Mouse (Mus musculus) spleen, adult 2 months (tissue): ENCODE results near the gene Stat5a. TPM values are rescaled to one million over a fixed set of nuclear protein-coding genes. Genes with fewer than 3 reads are reported as not detected.

Experiments
- DNase-seq, 2 experiments: peaks; one replicate each; pipeline versions ENCODE4 v3.0.0 to v3.0.0-alpha.2; 2012 to 2021; ENCODE audit warnings: low spot score in 2 of 2, low read depth in 1 of 2
- H3K27ac ChIP-seq: fragments of 200-500 bp; 2 replicates; pipeline ENCODE4 v1.5.1; 2012; ENCODE audit warnings: low read length, inconsistent platforms; ENCODE audit not compliant: insufficient read depth
- H3K27me3 ChIP-seq: fragments of 200-500 bp; 2 replicates; pipeline ENCODE4 v1.6.1; 2012; ENCODE audit warnings: mild to moderate bottlenecking, moderate library complexity, low read length, inconsistent platforms; ENCODE audit not compliant: control insufficient read depth, insufficient read depth
- H3K36me3 ChIP-seq: fragments of 200-500 bp; 2 replicates; pipeline ENCODE4 v1.6.1; 2012; ENCODE audit warnings: mild to moderate bottlenecking, low read length, inconsistent platforms; ENCODE audit not compliant: control insufficient read depth, insufficient read depth
- H3K4me1 ChIP-seq: fragments of 200-500 bp; 2 replicates; pipeline ENCODE4 v1.6.1; 2011; ENCODE audit warnings: inconsistent platforms; ENCODE audit not compliant: control insufficient read depth, insufficient read depth, insufficient read length
- H3K4me3 ChIP-seq: fragments of 200-500 bp; 2 replicates; pipeline ENCODE4 v1.5.1; 2011; ENCODE audit warnings: mild to moderate bottlenecking, inconsistent platforms; ENCODE audit not compliant: insufficient read depth, insufficient read length; ENCODE audit errors: extremely low read depth
- CTCF ChIP-seq: fragments of 200-500 bp; IDR thresholded peaks from 2 replicates; pipeline ENCODE4 v1.5.1; 2011; ENCODE audit warnings: mild to moderate bottlenecking, inconsistent platforms; ENCODE audit not compliant: insufficient read depth, insufficient read length, insufficient replicate concordance; ENCODE audit errors: extremely low read depth
- POLR2A ChIP-seq: fragments of 200-500 bp; IDR thresholded peaks from 2 replicates; pipeline ENCODE4 v1.6.1; 2011; ENCODE audit warnings: low read depth, low read length, inconsistent platforms
- WGBS: fragments of 180-500 bp; shearing (Covaris S2); methylation state at CpG from one replicate; pipeline ENCODE4 v1.1.7; 2018; 5-methylcytosine and 5-hydroxymethylcytosine counted together
- polyA plus RNA-seq: library from polyadenylated mRNA; depleted of rRNA; stranded (reverse); fragments of >200 nt; gene quantifications from 2 replicates; pipeline ENCODE4 v1.2.3, GENCODE M21; 2012

The Stat5a gene
- polyA plus RNA-seq, 1 experiment = 24.7 TPM

- TF ChIP-seq POLR2A = no peak
- no peak for TF ChIP-seq CTCF
- no peak overlapping the region for H3K27ac ChIP-seq
- H3K36me3 ChIP-seq = no peaks in the 10 kb centered on the region
- H3K4me1 ChIP-seq = peaks cover 23% of the 10 kb centered on the region
- H3K4me3 ChIP-seq = no peak overlapping the region
- H3K27me3 ChIP-seq = no peaks in the 10 kb centered on the region
- 74% methylated on average over 15 of the region's 15 CpGs for WGBS
- no peak for DNase-seq
Measured at GRCm38 (mm10) chr11:100818359-100819012, 40.7 kb upstream of the Stat5a start.

- Histone ChIP-seq H3K27ac (no peak overlapping the region), H3K4me1 (peaks cover 27% of the 10 kb centered on the region), H3K36me3 (no peaks in the 10 kb centered on the region), H3K4me3 (no peak overlapping the region), H3K27me3 (no peaks in the 10 kb centered on the region)
- no peak for DNase-seq
- TF ChIP-seq POLR2A (no peak), CTCF (no peak)
- 45% methylated on average over 8 of the region's 8 CpGs for WGBS
Measured at GRCm38 (mm10) chr11:100819048-100819447, 40.1 kb upstream of the Stat5a start.

- no peak for TF ChIP-seq POLR2A
- no peak for TF ChIP-seq CTCF
- 71% methylated on average over 16 of the region's 16 CpGs for WGBS
- Histone ChIP-seq H3K27ac (no peak overlapping the region), H3K36me3 (no peaks in the 10 kb centered on the region), H3K4me3 (no peak overlapping the region), H3K4me1 (peaks cover 30% of the 10 kb centered on the region), H3K27me3 (no peaks in the 10 kb centered on the region)
- no peak for DNase-seq
Measured at GRCm38 (mm10) chr11:100819626-100820025, 39.5 kb upstream of the Stat5a start.

- WGBS = 80% methylated on average over 8 of the region's 8 CpGs
- peaks cover 29% of the 10 kb centered on the region for H3K4me1 ChIP-seq
- no peak for DNase-seq
- H3K27ac ChIP-seq = no peak overlapping the region
- no peaks in the 10 kb centered on the region for H3K36me3 ChIP-seq
- H3K4me3 ChIP-seq = no peak overlapping the region
- no peak for TF ChIP-seq POLR2A
- no peak for TF ChIP-seq CTCF
- H3K27me3 ChIP-seq = no peaks in the 10 kb centered on the region
Measured at GRCm38 (mm10) chr11:100820047-100820446, 39.1 kb upstream of the Stat5a start.

GRCm38 (mm10) chr11:100821605-100822220 lies 37.4 kb upstream of the Stat5a start:
- no peaks in the 10 kb centered on the region for H3K36me3 ChIP-seq
- TF ChIP-seq POLR2A = no peak
- no peak for TF ChIP-seq CTCF
- no peaks in the 10 kb centered on the region for H3K27me3 ChIP-seq
- WGBS = 35% methylated on average over 13 of the region's 13 CpGs
- no peak for DNase-seq
- peak overlapping the region; percentile 6 for H3K27ac ChIP-seq
- H3K4me3 ChIP-seq = peak overlapping the region; percentile 60
- H3K4me1 ChIP-seq = peaks cover 33% of the 10 kb centered on the region; the same call in 1 of the 2 replicates

- no peak for TF ChIP-seq CTCF
- TF ChIP-seq POLR2A = peak; percentile 90
- H3K4me1 ChIP-seq = peaks cover 36% of the 10 kb centered on the region; the same call in 1 of the 2 replicates
- H3K27ac ChIP-seq = peak overlapping the region; percentile 85
- H3K27me3 ChIP-seq = no peaks in the 10 kb centered on the region
- peak; percentile 72 to 80 for DNase-seq
- H3K36me3 ChIP-seq = no peaks in the 10 kb centered on the region
- peak overlapping the region; percentile 60 for H3K4me3 ChIP-seq
- 3% methylated on average over 12 of the region's 12 CpGs for WGBS
Measured at GRCm38 (mm10) chr11:100822365-100822764, 36.8 kb upstream of the Stat5a start.

GRCm38 (mm10) chr11:100823543-100824313 lies 35.4 kb upstream of the Stat5a start:
- WGBS = 37% methylated on average over 8 of the region's 8 CpGs
- H3K4me1 ChIP-seq = peaks cover 36% of the 10 kb centered on the region; the same call in 1 of the 2 replicates
- TF ChIP-seq CTCF = no peak
- no peak for TF ChIP-seq POLR2A

More at GRCm38 (mm10) chr11:100823543-100824313, 35.4 kb upstream of the Stat5a start:
- Histone ChIP-seq H3K36me3 (no peaks in the 10 kb centered on the region), H3K4me3 (no peak overlapping the region), H3K27me3 (no peaks in the 10 kb centered on the region), H3K27ac (peak overlapping the region; percentile 70)
- DNase-seq = peak; percentile 23 to 71
